Mouse (Mus musculus) testis, adult 2 months (tissue): Measurements from ENCODE around the gene Naaladl1. TPM values are rescaled to one million over a fixed set of nuclear protein-coding genes. Genes with fewer than 3 reads are reported as not detected.
A peak's percentile ranks its signal among the peaks of the same experiment; 100 is the strongest.
"Not testable (repeated sequence)": the region's sequence is repeated elsewhere in the genome, so short reads cannot be mapped to it uniquely, and the experiment has no call there.

Source experiments
- H3K27ac ChIP-seq: fragments of 200-500 bp; 2 replicates; pipeline ENCODE4 v1.5.1; 2012; ENCODE audit warnings: low read depth, low read length; ENCODE audit not compliant: control insufficient read depth, insufficient read depth
- H3K27me3 ChIP-seq: fragments of 200-500 bp; 2 replicates; pipeline ENCODE4 v1.6.1; 2012; ENCODE audit warnings: mild to moderate bottlenecking, low read length, moderate library complexity; ENCODE audit not compliant: control insufficient read depth, insufficient read depth
- H3K36me3 ChIP-seq: fragments of 200-500 bp; 2 replicates; pipeline ENCODE4 v1.6.1; 2012; ENCODE audit warnings: mild to moderate bottlenecking, low read length; ENCODE audit not compliant: control insufficient read depth, insufficient read depth
- H3K4me1 ChIP-seq: fragments of 200-500 bp; 2 replicates; pipeline ENCODE4 v1.6.1; 2012; ENCODE audit warnings: low read length; ENCODE audit not compliant: control insufficient read depth, insufficient read depth
- H3K4me3 ChIP-seq: fragments of 200-500 bp; 2 replicates; pipeline ENCODE4 v1.5.1; 2012; ENCODE audit warnings: low read depth, mild to moderate bottlenecking, low read length, moderate library complexity, mixed read lengths; ENCODE audit not compliant: control insufficient read depth
- CTCF ChIP-seq: fragments of 200-500 bp; IDR thresholded peaks from 2 replicates; pipeline ENCODE4 v1.5.1; 2012; ENCODE audit warnings: low read depth, mild to moderate bottlenecking, inconsistent platforms, low read length, moderate library complexity; ENCODE audit not compliant: control insufficient read depth, insufficient read depth, insufficient replicate concordance
- POLR2A ChIP-seq: fragments of 200-500 bp; IDR thresholded peaks from 2 replicates; pipeline ENCODE4 v1.6.1; 2012; ENCODE audit warnings: low read depth, mild to moderate bottlenecking, inconsistent platforms, low read length, moderate library complexity; ENCODE audit not compliant: control insufficient read depth
- polyA plus RNA-seq: library from polyadenylated mRNA; depleted of rRNA; stranded (reverse); fragments of >200 nt; gene quantifications from 2 replicates; pipeline ENCODE4 v1.2.3, GENCODE M21; 2012

Gene Naaladl1
- polyA plus RNA-seq, 1 experiment, result 4.0 TPM

DNA sequence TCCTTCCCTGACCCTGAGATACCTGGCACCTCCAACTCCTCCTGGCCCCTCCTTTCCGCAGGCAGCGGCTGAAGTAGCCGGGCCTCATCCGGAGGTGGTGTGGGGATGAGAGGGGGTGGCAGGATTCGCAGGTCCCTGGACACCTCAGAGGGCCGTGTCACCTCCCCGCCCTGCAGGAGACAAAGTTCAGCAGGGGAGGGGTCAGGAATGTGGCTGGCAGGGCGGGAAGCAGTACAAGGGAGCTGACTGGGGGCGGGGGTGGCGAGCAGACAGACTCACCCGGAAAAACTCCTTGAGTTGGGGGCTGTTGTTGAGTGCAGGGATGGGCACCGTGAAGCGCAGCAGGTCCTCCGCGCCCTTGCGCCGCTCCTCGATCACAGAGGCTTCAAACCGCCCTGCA is 16.2 kb downstream of the Naaladl1 start:
- Histone ChIP-seq H3K4me3 (no peak overlapping the region), H3K27ac (no peak overlapping the region), H3K27me3 (no peaks in the 10 kb centered on the region), H3K36me3 (no peaks in the 10 kb centered on the region), H3K4me1 (peaks cover 9% of the 10 kb centered on the region)
- no peak for TF ChIP-seq CTCF
- no peak for TF ChIP-seq POLR2A

DNA sequence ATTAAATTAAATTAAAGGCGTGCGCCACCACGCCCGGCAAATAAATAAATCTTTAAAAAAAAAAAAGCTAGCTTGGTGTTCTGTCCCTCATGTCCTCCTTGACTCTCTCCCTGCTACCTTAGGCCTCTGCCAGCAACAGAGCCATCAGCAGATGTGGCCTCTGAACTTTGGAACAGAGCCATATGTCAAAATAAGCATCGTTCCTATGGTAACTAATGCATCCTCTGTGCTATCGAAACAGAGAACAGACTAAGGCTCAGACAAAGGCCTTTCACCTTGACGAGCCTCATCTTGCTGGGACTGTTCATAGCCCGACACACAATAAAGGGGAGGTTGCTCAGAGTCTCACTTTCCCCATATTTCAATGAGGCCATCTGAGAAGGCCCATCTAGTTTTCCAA is 17.7 kb downstream of the Naaladl1 start:
- Histone ChIP-seq H3K4me1 (peaks cover 9% of the 10 kb centered on the region), H3K27me3 (no peaks in the 10 kb centered on the region), H3K4me3 (no peak overlapping the region), H3K27ac (no peak overlapping the region; the same call in 1 of the 2 replicates), H3K36me3 (no peaks in the 10 kb centered on the region)
- TF ChIP-seq CTCF (no peak), POLR2A (no peak)

DNA sequence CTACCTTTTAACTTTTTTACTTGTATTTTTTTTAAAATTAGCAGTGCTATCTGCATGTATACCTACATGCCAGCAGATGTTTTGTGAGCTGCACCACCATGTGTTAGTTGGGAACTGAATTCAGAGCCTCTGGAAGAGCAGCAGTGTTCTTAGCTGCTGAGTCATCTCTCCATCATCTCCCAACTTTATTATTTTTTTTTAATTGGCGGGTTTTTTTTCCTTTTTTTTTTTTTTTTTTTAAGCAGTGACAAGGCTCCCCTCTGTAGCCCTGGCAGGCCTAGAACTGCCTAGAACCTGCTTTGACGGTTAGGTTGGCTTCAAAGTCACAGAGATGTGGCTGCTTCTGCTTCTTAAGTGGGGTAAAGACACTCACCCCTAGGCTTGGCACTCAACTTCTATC is 19.3 kb downstream of the Naaladl1 start:
- Histone ChIP-seq H3K27ac (no peak overlapping the region), H3K4me3 (no peak overlapping the region), H3K4me1 (peaks cover 3% of the 10 kb centered on the region; the same call in 1 of the 2 replicates), H3K27me3 (no peaks in the 10 kb centered on the region), H3K36me3 (no peaks in the 10 kb centered on the region)
- TF ChIP-seq CTCF (no peak), POLR2A (no peak)

- H3K4me1 ChIP-seq, result peaks cover 3% of the 10 kb centered on the region; the same call in 1 of the 2 replicates
- no peak overlapping the region for H3K27ac ChIP-seq
- no peaks in the 10 kb centered on the region for H3K36me3 ChIP-seq
- H3K27me3 ChIP-seq, result no peaks in the 10 kb centered on the region
- no peak for TF ChIP-seq POLR2A
- TF ChIP-seq CTCF, result no peak; the same call in 1 of the 2 replicates
- H3K4me3 ChIP-seq, result no peak overlapping the region
These were observed 20.7 kb downstream of the Naaladl1 start for GRCm38 (mm10) chr19:6126289-6126688.

DNA sequence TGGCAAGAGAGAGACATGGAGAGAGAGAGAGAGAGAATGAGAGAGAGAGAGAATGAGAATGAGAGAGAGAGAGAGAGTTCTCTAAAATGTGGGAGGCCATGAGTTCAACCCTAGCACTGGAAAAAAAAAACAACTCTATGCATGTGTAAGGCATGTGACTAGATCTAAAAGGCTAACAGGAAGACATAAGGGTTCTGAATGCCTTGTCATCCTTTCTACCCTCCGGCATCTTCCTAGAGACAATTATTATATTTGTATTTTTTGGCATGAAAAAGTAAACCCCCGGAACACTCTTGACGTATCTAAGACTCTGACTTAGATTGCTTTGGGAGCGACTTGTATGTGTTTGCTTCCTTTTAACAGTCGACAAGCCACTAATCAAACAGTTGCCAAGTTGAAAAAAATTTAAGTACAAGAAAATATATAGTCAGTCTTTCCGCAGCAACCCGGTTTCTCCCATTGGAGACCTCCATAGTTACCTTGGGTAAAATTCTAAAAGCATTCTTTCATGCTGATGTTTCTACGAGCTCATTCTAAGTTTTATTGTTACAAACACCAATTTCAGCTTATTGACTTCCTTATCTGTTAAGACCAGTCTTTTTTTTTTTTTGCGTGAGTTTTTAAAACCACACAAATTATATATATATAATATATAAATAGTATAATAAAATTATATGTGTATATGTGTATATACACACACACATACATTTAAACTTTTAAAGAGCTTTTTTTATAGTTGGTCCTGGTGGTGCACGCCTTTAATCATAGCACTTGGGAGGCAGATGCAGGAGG is 21.4 kb downstream of the Naaladl1 start:
- TF ChIP-seq CTCF (no peak), POLR2A (no peak)
- H3K4me3 ChIP-seq, result peak overlapping the region; percentile 82
- no peaks in the 10 kb centered on the region for H3K27me3 ChIP-seq
- peaks cover under 1% of the 10 kb centered on the region; the same call in 1 of the 2 replicates for H3K4me1 ChIP-seq
- peak overlapping the region; percentile 22; the same call in 1 of the 2 replicates for H3K27ac ChIP-seq
- H3K36me3 ChIP-seq, result no peaks in the 10 kb centered on the region

- no peaks in the 10 kb centered on the region for H3K4me1 ChIP-seq
- peak within 1 kb of the TSS; percentile 82 for H3K27ac ChIP-seq
- H3K27me3 ChIP-seq, result no peaks in the 10 kb centered on the region
- TF ChIP-seq POLR2A, result peak; percentile 58
- no peak for TF ChIP-seq CTCF
- H3K36me3 ChIP-seq, result no peaks in the 10 kb centered on the region
- H3K4me3 ChIP-seq, result peak within 1 kb of the TSS; percentile 82
These were observed 22.3 kb downstream of the Naaladl1 start, which contains the start of gene Snx15 for GRCm38 (mm10) chr19:6127760-6128341. Gene Snx15, minus strand, starts transcription at chr19:6128304.

GRCm38 (mm10) chr19:6130414-6131128 is 25.0 kb downstream of the Naaladl1 start:
- H3K27ac ChIP-seq, H3K36me3 ChIP-seq, H3K4me3 ChIP-seq, H3K4me1 ChIP-seq, H3K27me3 ChIP-seq: not testable (repeated sequence)
